Mouse (Mus musculus): ENCODE results near the gene S100a7a.

Gene S100a7a

GRCm38 (mm10) chr3:90627366-90627765 lies 26.5 kb upstream of the S100a7a start:
- in situ Hi-C loops (cut with MboI, MseI), result loop anchor here (10.0 kb wide), 1 partner anchor 223 kb away; no protein-coding TSS in a partner anchor

DNA sequence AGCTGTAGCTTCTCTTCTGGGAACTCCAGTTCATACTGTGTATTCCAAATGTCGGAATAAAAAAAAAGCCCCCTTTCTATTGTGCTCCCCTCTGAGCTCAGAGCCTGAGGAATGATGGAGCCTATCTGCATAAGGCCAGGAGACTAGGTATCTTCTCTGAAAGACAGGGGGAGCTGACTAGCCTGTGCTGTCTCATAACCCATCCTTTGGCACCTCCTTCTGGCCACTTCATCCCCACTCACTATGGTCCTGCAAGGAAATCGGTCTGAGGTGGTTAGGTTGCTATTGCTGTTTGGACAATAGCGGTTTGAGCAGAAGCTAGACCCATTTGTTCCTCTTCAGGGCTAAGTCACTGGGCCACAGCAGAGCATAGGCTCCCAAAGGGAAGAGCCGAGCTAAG lies 26.0 kb upstream of the S100a7a start:
- in situ Hi-C loops (cut with MboI, MseI), result loop anchor here (10.0 kb wide), 1 partner anchor 223 kb away; no protein-coding TSS in a partner anchor

- in situ Hi-C loops (cut with MboI, MseI), result loop anchor here (10.0 kb wide), 1 partner anchor 224 kb away; no protein-coding TSS in a partner anchor
Observed at GRCm38 (mm10) chr3:90629298-90629697, 24.5 kb upstream of the S100a7a start.

GRCm38 (mm10) chr3:90631984-90632383 lies 21.8 kb upstream of the S100a7a start:
- in situ Hi-C loops (cut with MboI, MseI), result no loop called here

GRCm38 (mm10) chr3:90638511-90639275 lies 15.1 kb upstream of the S100a7a start:
- in situ Hi-C loops (cut with MboI, MseI), result no loop called here

DNA sequence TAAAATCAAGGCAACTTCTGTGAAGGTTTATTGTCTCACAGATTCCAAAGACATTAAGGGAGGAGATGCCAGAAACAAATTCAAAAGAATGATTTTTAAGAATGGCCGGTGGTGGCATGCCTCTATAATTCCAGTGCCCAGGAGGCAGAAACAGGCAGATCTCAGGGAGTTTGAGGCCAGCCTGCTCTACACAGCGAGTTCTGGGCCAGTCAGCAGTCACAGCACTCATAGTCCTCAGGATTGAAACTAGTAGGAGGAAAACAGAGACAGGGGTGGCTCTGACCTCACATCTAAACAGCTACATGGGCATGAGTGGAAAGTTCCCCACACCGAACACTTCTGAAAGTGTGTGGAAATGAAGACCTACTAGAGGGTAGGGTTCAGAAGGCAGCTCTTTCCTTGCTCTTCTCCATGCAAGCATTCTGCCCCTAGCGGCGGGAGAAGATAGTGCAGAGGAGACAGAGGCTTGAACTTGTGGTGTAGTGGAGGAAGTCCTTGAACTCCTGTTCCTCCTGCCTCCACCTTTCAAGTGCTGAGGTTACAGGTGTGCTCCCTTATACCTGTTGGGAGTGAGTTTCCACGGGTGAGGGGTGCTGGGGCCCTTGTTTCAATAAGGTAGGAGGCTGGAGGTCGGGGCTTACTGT lies 14.2 kb upstream of the S100a7a start:
- in situ Hi-C loops (cut with MboI, MseI), result loop anchor here (10.0 kb wide), 1 partner anchor 125 kb away; the partner anchor contains the start of genes S100a1 and S100a13

DNA sequence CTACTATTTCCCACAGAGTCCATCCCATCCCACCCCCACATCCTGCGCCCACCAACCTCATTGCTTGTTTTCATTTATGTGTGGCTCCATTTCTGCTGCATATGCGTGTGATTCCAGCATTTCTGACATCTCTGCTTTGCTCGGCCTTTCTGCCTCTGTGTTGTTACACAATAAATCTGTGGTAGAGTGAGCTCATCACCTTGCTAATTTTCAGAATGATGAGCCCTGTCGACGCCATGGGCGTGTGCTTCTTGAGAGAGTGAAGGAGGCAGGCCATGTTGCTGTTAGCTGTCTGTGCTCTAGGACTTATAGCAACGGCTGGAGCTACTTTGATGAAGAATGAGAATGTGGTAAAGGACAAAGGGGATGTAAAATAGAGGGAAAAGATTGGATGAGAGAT lies 12.8 kb upstream of the S100a7a start:
- in situ Hi-C loops (cut with MboI, MseI), result loop anchor here (10.0 kb wide), 1 partner anchor 126 kb away; the partner anchor contains the start of genes S100a1 and S100a13

DNA sequence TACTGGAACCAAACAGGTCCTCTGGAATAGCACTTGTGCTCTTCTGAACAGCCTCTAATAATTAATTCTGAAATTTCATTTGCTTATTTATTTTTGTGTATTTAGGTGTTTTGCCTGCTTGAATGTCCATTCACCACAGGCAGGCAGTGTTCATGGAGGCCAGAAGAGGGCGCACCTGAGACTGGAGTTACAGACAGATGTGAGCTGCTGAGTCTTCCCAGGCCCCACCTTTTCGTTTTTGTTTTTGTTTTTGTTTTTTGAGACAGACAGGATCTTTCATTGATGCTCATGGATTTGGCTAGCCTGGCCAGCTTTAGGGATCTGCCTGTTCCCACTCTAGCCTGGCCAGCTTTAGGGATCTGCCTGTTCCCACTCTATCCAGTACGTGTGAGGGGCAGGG lies 9.6 kb upstream of the S100a7a start:
- in situ Hi-C loops (cut with MboI, MseI), result loop anchor here (10.0 kb wide), 1 partner anchor 129 kb away; the partner anchor contains the start of genes S100a1 and S100a13

- in situ Hi-C loops (cut with MboI, MseI), result loop anchor here (10.0 kb wide), 1 partner anchor 132 kb away; the partner anchor contains the start of genes S100a1 and S100a13
Observed at GRCm38 (mm10) chr3:90647291-90647690, 6.5 kb upstream of the S100a7a start.

- in situ Hi-C loops (cut with MboI, MseI), result loop anchor here (10.0 kb wide), 1 partner anchor 134 kb away; the partner anchor contains the start of genes S100a1 and S100a13
Observed at GRCm38 (mm10) chr3:90648981-90649380, 4.8 kb upstream of the S100a7a start.

- in situ Hi-C loops (cut with MboI, MseI), result loop anchor here (10.0 kb wide), 1 partner anchor 135 kb away; the partner anchor contains the start of genes S100a1 and S100a13
Observed at GRCm38 (mm10) chr3:90649832-90650231, 4.0 kb upstream of the S100a7a start.

- in situ Hi-C loops (cut with MboI, MseI), result no loop called here
Observed at GRCm38 (mm10) chr3:90652878-90653508, 824 bp upstream of the S100a7a start.

GRCm38 (mm10) chr3:90657405-90657804 lies 3.6 kb downstream of the S100a7a start:
- in situ Hi-C loops (cut with MboI, MseI), result no loop called here

DNA sequence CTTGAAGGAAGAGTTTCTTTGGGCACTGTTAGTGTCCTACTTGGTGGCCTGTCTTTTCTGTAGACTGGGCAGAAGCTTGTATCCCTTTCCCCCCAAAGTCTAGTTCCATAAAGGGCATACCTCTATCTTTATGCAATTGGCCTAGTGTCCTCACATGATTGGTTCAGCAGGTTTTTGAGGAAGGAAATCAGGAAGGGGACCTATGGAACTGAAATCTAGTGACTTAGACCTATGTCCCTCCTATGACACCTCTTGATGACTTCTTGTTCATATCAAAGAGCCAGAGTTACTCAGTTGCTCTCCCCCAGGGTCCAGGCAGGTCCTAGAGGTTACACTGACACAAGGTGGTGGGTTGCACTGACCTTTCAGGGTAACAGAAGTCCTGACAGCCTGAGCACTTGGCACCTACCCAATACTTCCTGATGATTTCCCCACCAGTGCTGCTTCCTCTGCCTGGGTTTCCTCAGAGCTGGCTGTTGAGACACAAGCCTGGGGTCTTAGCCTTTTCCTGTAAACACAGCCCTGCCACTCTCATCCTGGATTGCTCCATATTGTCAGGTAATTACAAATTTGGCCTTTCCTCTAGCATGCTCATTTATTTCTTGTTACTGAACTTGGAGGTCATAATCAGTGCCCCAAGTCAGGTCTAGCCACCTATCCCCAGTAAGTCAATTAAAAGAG lies 5.7 kb downstream of the S100a7a start:
- in situ Hi-C loops (cut with MboI, MseI), result no loop called here

- in situ Hi-C loops (cut with MboI, MseI), result no loop called here
Observed at GRCm38 (mm10) chr3:90664219-90664618, 10.4 kb downstream of the S100a7a start.

DNA sequence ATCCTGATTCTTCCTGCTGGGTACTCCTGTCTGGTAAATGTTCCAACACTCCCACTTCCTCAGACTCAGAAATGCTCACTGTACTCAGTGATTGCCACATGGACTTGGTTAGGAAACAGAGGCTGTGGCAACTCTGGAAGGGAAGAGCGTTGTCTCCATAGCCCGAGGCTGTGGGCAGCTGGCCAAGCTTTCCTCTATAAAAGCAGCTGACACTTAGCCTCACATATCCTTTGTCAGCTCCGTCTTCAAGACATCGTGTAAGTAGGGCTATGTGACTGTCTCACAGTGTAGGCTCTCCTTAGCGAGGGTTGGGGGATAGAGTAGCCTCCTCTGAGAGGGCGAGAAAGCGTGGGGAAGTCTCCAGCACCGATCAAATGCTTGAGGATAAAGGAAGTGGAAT lies 15.0 kb downstream of the S100a7a start, which contains the start of gene S100a8:
TSS of gene S100a8 (plus strand) at position 133 of the 400 bp plus-strand sequence.
- in situ Hi-C loops (cut with MboI, MseI), result loop anchor here (5.0 kb wide), 1 partner anchor 33 kb away; no protein-coding TSS in a partner anchor

GRCm38 (mm10) chr3:90678656-90679055 lies 24.8 kb downstream of the S100a7a start:
- in situ Hi-C loops (cut with MboI, MseI), result no loop called here

DNA sequence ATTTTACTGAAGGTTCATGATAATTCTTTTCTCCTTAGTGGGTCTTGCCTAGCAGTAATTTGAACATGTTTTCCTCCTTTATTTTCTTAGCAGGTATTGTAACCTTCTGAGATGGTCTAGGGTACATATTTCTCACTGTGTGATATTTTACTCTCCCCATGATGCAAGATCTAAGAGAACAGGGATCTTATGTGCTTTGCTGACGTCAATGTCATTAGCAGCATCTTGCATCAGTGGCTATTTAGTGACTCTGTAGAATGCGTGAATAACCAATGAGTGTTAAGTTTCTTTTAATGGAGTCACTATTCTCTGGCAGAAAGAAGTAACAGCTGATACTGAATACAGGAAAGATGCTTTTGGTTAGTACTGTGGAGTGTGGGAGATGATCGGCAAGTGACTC lies 30.1 kb downstream of the S100a7a start:
- in situ Hi-C loops (cut with MboI, MseI), result no loop called here

GRCm38 (mm10) chr3:90686835-90687234 lies 33.0 kb downstream of the S100a7a start:
- in situ Hi-C loops (cut with MboI, MseI), result no loop called here

- in situ Hi-C loops (cut with MboI, MseI), result no loop called here
Observed at GRCm38 (mm10) chr3:90693496-90693895, 39.7 kb downstream of the S100a7a start.

DNA sequence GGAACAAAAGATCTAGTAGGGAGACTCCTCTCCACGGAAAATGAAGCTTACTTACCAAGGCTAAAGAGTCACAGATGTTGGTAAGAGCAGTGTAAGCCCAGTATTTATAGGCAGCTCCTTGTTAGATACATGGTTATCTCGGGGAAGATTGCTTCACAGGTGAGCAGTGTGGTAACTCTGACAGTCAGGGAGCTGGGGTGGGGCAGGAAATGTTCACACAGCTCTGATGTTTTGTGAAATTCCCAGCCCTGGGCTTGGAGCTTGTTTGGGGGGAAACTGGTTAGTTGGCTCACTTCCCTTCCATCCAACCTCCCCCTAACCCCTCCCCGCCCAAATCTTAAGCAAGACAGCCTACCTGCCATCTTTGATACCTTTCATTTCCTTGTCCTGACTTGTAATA lies 41.8 kb downstream of the S100a7a start, which contains the start of gene S100a9:
TSS of gene S100a9 (minus strand) at position 109 of the 400 bp plus-strand sequence.
- in situ Hi-C loops (cut with MboI, MseI), result no loop called here
